Mouse (Mus musculus): ENCODE results near the gene Lrrc10. TPM values are rescaled to one million over a fixed set of nuclear protein-coding genes. Genes with fewer than 3 reads are reported as not detected.
"Not testable (repeated sequence)": the region's sequence is repeated elsewhere in the genome, so short reads cannot be mapped to it uniquely, and the experiment has no call there.

The Lrrc10 gene
- 0.07 TPM in 1 of 2 replicates, not detected in the other for polyA plus RNA-seq (2012; rRNA removed)

- DNase-seq (ENCODE audit: low read depth) = no peak
These were observed at the start of gene Lrrc10 for GRCm38 (mm10) chr10:117045175-117046056. Lrrc10 (plus strand) TSS chr10:117045341.

DNA sequence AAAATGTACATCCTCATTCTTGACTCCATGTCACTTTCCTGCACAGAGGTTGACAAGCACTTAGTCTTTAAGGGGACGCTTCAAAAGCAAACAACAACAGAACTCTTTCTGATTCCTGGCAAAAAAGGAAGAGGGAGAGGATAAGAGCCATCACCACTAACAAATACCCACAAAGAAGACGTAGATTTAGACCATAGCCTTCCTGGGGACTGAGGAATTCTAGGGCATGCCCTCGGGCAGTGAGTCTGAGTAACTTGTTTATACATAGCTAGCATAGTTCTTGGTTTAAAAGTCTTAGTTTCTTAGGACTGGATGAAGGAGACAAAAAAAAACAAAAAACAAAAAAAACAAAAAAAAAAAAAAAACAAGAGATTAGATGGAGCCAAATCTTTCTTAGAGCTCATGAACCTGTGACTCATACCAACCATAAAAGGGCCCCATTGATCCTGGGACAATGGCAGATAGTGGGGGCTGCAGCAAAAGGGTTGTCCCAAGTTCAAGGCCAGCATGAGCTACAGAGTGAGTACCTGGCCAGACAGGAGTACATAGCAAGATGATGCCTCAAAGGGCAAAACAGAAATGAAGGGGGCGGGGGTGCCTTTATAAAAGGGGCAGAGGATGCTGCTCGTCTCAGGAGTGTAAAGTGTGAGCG, 49.4 kb upstream of the Lrrc10 start:
- DNase-seq (ENCODE audit: low read depth) = no peak

DNA sequence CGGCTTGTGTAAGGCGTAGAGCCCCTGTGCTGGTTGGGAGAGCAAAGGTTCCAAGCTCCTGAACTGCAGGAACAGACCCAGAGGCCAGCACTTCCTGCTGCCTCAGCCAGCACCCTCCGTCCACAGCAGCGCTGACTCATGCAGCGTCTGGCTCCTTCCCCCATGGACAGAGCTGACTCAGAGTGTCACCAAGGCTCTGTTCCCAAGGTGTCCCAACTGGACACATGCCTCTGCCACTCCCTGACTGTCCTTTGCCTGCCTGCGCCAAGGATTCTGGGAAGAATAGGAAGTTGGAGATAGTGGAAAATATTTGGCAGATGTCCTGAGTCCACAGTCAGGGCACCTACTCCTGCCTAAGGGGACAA, 48.9 kb upstream of the Lrrc10 start:
- no peak for DNase-seq (ENCODE audit: low read depth)

- no peak for DNase-seq (ENCODE audit: low read depth)
These were observed 46.3 kb upstream of the Lrrc10 start for GRCm38 (mm10) chr10:116998716-116999455.

GRCm38 (mm10) chr10:117000975-117001374, 44.2 kb upstream of the Lrrc10 start:
- no peak for DNase-seq (ENCODE audit: low read depth)

DNA sequence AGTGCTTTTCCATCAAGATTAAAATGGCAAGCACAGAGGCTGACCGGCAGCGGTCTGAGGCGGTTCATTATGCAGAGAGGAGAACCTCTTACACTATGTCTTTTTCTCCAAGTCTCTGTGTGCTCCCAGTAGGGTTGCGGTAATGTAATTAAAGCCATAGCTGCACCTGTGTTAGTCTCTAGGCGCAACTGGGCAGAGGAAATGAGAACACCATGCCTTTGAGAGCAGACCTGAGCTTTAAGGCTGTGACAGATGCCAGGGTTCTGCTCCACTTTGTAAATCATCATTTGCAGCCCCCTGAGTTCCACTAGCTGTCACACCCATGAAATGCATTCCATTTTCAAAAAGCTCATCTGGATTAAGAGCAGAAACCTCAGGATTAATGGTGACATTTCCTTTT, 40.4 kb upstream of the Lrrc10 start:
- no peak for DNase-seq (ENCODE audit: low read depth)

DNA sequence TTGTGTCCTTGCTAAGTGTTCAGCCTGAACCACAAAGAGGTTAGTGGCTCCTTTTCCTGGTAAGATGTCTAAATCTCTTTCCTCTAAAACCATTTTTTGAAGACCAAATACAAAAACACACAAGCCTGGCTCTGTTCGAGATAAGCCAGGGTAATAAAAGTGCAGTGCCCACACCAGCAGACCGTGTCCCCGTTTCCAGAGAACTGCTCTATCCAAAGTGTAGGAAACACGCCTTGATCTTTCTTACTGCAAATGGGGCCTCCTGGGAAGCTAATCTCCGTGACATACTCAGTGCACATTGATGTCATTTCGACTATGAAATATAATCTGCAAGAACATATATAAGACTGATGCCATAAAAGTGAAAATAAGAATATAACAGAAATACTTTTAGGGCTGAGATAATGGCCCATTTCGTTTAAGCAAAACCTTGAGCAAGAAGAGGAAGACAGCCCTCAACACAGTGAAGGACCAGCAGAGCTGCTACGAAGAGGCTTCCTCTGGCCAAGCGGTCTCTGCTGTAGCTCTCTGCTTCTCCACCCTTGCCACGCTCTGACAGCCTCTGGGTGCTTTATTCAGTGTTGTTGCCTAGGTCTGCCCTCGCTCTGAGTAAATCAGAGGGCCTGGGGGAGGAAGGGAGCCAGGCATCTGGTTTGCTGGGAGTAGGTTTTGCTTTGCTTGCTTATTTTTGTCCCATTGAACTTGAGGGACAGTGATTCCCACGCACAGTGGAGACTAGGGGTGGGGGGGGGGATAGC, 39.3 kb upstream of the Lrrc10 start:
- no peak for DNase-seq (ENCODE audit: low read depth)

DNA sequence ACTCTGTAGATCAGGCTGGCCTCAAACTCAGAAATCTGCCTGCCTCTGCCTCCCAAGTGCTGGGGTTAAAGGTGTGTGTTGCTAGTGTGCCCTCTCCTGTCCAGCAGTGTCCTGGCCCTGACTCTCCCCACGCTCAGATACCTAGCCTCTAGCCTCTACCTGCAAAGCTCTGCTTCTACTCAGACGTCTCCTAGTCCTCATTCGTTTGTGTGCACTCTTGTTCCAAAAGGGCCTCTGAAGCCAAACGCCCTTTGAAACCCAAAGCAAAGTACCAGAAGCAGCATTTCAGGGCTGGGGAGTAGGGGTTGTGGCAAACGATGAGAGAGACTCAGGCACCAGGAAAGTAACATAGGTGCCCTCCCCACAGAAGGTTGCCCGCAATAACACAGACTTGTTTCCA, 35.5 kb upstream of the Lrrc10 start:
- no peak for DNase-seq (ENCODE audit: low read depth)

- DNase-seq (ENCODE audit: low read depth) = no peak
These were observed 34.1 kb upstream of the Lrrc10 start for GRCm38 (mm10) chr10:117011047-117011446.

DNA sequence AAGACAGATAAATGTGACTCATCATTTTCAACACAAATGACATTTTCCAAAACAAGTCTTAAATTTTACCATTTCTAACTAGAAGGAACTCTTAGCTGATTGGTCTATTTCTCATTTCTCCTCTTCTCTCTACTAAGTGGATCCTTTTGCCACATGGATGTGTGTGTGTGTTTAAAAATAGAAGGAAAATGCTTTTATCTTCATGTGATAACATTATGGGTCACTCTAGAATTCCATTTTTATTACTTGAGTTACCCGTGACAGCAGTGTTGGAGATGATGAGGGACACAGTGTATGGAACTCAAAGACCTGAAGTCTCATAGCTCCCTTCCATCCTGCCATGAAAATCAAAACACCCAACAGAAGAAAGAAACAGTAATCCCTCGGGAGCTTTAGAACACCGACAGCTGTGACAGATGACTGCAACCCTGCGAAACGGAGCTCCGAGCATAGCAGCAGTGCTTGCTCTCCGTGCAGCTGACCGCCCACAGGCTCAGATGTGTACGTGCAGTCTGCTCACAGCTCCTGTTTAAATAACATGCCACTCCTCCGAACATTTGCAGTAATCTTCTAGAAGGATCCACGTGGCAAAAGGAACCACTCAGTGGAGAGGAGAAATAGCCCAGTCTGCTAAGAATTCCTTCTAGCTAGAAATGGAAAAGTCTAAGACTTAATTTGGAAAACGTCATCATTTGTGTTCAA, 31.3 kb upstream of the Lrrc10 start:
- no peak for DNase-seq (ENCODE audit: low read depth)

DNA sequence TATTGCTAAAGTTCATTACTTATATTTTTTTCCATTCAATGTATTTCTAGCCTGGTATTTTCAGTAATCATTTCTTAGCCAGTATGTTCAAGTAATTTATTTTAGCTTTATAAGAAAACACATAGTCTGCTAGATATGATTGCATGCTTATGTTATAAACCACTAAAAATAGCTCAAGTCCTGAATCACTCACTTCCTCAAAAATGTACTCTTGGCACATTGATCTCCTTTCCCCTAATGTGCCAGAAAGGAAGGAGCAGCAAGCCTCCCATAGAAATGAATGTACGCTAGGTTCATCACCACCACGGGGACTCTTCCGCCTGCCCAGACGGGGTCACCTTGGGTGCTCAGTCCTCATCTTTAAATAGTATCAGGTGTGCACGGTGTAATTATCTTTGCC, 30.6 kb upstream of the Lrrc10 start:
- DNase-seq (ENCODE audit: low read depth) = no peak

GRCm38 (mm10) chr10:117018281-117018840, 26.8 kb upstream of the Lrrc10 start:
- no peak for DNase-seq (ENCODE audit: low read depth)

DNA sequence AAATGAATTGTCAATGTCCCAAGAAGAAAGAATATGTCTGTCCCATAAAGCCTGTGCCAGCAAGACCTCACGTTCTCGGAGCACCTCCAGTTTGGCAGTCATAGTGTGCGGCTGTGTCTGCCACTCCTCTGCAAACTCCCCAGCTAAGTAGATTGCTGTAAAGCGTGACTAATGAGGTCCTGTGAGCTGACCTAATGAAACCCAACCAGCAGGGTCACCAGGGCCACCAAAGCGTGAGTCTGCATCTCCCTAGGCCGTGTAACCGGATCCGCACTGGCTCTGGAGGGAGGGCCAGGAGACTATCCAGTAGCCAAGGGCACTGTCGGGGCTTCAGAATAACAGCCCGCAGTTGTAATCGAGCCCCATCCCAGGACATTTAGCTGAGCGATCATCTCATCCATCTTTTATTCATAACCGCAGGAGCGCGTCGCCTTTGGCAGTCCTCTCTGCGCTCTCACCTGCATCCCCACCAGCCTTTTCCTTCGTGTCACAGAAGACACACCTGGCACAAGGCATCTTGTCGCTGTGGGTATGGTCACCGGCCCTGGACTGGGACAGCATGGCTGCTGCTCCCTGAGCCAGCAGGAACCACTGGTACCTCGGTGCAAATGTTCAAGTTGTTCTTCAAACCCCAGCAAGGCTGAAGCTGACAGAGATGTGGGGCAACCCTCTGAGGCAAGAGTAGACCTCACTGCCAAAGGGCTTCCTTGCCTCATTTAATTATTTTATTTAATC, 24.0 kb upstream of the Lrrc10 start:
- no peak for DNase-seq (ENCODE audit: low read depth)

- no peak for DNase-seq (ENCODE audit: low read depth)
These were observed 21.4 kb upstream of the Lrrc10 start for GRCm38 (mm10) chr10:117023693-117024092.

DNA sequence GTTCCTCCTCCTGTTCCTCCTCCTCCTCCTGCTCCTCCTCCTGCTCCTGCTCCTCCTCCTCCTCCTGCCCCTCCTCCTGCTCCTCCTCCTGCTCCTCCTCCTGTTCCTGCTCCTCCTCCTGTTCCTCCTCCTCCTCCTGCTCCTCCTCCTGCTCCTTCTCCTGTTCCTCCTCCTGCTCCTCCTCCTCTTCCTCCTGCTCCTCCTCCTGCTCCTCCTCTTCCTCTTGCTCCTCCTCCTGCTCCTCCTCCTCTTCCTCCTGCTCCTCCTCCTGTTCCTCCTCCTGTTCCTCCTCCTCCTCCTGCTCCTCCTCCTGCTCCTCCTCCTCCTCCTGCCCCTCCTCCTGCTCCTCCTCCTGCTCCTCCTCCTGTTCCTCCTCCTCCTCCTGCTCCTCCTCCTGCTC, 19.4 kb upstream of the Lrrc10 start:
- DNase-seq (ENCODE audit: low read depth) = not testable (repeated sequence)

- no peak for DNase-seq (ENCODE audit: low read depth)
These were observed 19.0 kb upstream of the Lrrc10 start for GRCm38 (mm10) chr10:117026176-117026575.

DNA sequence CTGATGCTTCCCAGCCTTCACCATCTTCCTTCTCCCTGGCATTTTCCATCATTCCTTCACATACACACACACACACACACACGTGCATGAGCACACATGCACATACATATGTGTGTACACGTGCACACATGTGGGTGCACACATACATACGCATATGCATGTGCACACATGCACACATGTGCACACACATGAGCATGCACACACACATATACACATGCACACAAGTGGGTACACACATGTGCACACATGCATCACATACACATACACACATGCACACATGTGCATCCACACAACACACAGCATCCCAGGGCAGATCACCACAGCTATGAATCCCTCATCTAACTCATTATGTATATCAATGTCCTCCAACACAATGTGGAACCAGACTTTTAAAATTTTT, 14.0 kb upstream of the Lrrc10 start:
- DNase-seq (ENCODE audit: low read depth) = no peak

GRCm38 (mm10) chr10:117033785-117034184, 11.4 kb upstream of the Lrrc10 start:
- DNase-seq (ENCODE audit: low read depth) = no peak

DNA sequence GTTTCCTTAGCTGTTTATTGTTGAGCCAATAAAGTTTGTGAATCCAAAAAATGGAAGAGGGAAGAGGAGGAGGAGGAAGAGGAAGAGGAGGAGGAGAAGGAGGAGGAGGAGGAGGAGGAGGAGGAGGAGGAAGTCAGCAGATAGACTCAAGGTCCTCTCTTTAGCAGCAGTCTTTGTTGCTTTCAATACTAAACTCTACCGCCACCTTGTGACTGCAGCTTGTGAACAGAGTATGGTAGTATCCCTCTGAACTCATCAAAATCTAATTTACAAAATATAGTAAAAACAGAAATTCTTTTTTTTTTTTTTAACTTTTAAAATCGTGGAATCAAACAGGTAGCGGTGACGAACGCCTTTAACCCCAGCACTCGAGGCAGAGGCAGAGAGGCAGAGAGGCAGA, 4.8 kb upstream of the Lrrc10 start:
- no peak for DNase-seq (ENCODE audit: low read depth)

GRCm38 (mm10) chr10:117042295-117042694, 2.8 kb upstream of the Lrrc10 start:
- no peak for DNase-seq (ENCODE audit: low read depth)

Measured in gonadal fat pad, adult 2 months (tissue).